Mouse (Mus musculus): Measurements from ENCODE around the gene Psg23.
"Not testable (repeated sequence)": the region's sequence is repeated elsewhere in the genome, so short reads cannot be mapped to it uniquely, and the experiment has no call there.

The Psg23 gene

GRCm38 (mm10) chr7:18616401-18616800, at the start of gene Psg23:
Psg23 (minus strand) TSS chr7:18616501.
- not testable (repeated sequence) for DNase-seq (ENCODE audit: low read depth, low spot score)

- DNase-seq (ENCODE audit: low read depth, low spot score) = not testable (repeated sequence)
These were observed 40.3 kb upstream of the Psg23 start, which contains the start of gene Psg21 for GRCm38 (mm10) chr7:18656625-18657024. Psg21 (minus strand) TSS chr7:18656725.

- not testable (repeated sequence) for DNase-seq (ENCODE audit: low read depth, low spot score)
These were observed 10.6 kb upstream of the Psg23 start for GRCm38 (mm10) chr7:18626921-18627320.

GRCm38 (mm10) chr7:18567205-18567604, 49.1 kb downstream of the Psg23 start, which contains the start of gene Psg27:
Psg27 (minus strand) TSS chr7:18567305.
- DNase-seq (ENCODE audit: low read depth, low spot score) = no peak

- DNase-seq (ENCODE audit: low read depth, low spot score) = no peak
These were observed 56.5 kb downstream of the Psg23 start for GRCm38 (mm10) chr7:18559850-18560249.

Data from brain, adult 2 months (tissue).